Mouse (Mus musculus): ENCODE measurements around the gene Cnga3. TPM values are rescaled to one million over a fixed set of nuclear protein-coding genes. Genes with fewer than 3 reads are reported as not detected.
A peak's percentile ranks its signal among the peaks of the same experiment; 100 is the strongest.

Gene Cnga3
- polyA plus RNA-seq, 1 experiment from 2014 or later: not detected

- peaks cover 23% of the 10 kb centered on the region for H3K4me1 ChIP-seq (replicated peaks)
- WGBS: 80% methylated on average over 7 of the region's 7 CpGs
- H3K36me3 ChIP-seq: no peaks in the 10 kb centered on the region
- no peaks in the 10 kb centered on the region for H3K9me3 ChIP-seq
- no peak overlapping the region for H3K4me2 ChIP-seq
- no peak overlapping the region for H3K27ac ChIP-seq (replicated peaks)
- no peak overlapping the region for H3K9ac ChIP-seq
- H3K27me3 ChIP-seq: peaks cover 19% of the 10 kb centered on the region
- no peak for ATAC-seq (ENCODE audit: low read depth)
- no peak overlapping the region for H3K4me3 ChIP-seq
Measured at GRCm38 (mm10) chr1:37222002-37222401, 7.8 kb downstream of the Cnga3 start.

GRCm38 (mm10) chr1:37230404-37230803 lies 16.2 kb downstream of the Cnga3 start:
- ATAC-seq (ENCODE audit: low read depth): no peak
- no peak overlapping the region for H3K27ac ChIP-seq (replicated peaks)
- H3K9ac ChIP-seq: no peak overlapping the region
- no peaks in the 10 kb centered on the region for H3K27me3 ChIP-seq
- H3K4me3 ChIP-seq: no peak overlapping the region
- 0 out of 2 replicates have a peak, but pooled peaks cover 4% of the 10 kb centered on the region for H3K9me3 ChIP-seq
- no peaks in the 10 kb centered on the region for H3K4me1 ChIP-seq (replicated peaks)
- WGBS: 73% methylated on average over 6 of the region's 6 CpGs
- H3K36me3 ChIP-seq: no peaks in the 10 kb centered on the region
- no peak overlapping the region for H3K4me2 ChIP-seq

- Histone ChIP-seq H3K4me3 (no peak overlapping the region), H3K9me3 (0 out of 2 replicates have a peak, but pooled peaks cover 4% of the 10 kb centered on the region), H3K27me3 (no peaks in the 10 kb centered on the region), H3K27ac (replicated peaks) (no peak overlapping the region), H3K9ac (no peak overlapping the region), H3K36me3 (no peaks in the 10 kb centered on the region), H3K4me2 (no peak overlapping the region), H3K4me1 (replicated peaks) (no peaks in the 10 kb centered on the region)
- 79% methylated on average over 6 of the region's 6 CpGs for WGBS
- ATAC-seq (ENCODE audit: low read depth): no peak
Measured at GRCm38 (mm10) chr1:37231295-37231701, 17.1 kb downstream of the Cnga3 start.

GRCm38 (mm10) chr1:37239045-37239635 lies 24.9 kb downstream of the Cnga3 start:
- WGBS: 64% methylated on average over 10 of the region's 10 CpGs
- Histone ChIP-seq H3K36me3 (no peaks in the 10 kb centered on the region), H3K4me2 (no peak overlapping the region), H3K27ac (replicated peaks) (no peak overlapping the region), H3K4me1 (replicated peaks) (0 out of 2 replicates have a peak, but pooled peaks cover 3% of the 10 kb centered on the region), H3K9me3 (no peaks in the 10 kb centered on the region), H3K27me3 (no peaks in the 10 kb centered on the region), H3K9ac (no peak overlapping the region), H3K4me3 (no peak overlapping the region)
- no peak for ATAC-seq (ENCODE audit: low read depth)

GRCm38 (mm10) chr1:37242253-37242652 lies 28.0 kb downstream of the Cnga3 start:
- WGBS: 81% methylated on average over 8 of the region's 8 CpGs

GRCm38 (mm10) chr1:37246476-37246875 lies 32.2 kb downstream of the Cnga3 start:
- Histone ChIP-seq H3K27me3 (no peaks in the 10 kb centered on the region), H3K4me2 (no peak overlapping the region), H3K36me3 (no peaks in the 10 kb centered on the region), H3K4me3 (no peak overlapping the region), H3K4me1 (replicated peaks) (no peaks in the 10 kb centered on the region), H3K9me3 (no peaks in the 10 kb centered on the region), H3K27ac (replicated peaks) (no peak overlapping the region), H3K9ac (no peak overlapping the region)
- 91% methylated on average over 2 of the region's 2 CpGs for WGBS
- no peak for ATAC-seq (ENCODE audit: low read depth)

More at GRCm38 (mm10) chr1:37242253-37242652, 28.0 kb downstream of the Cnga3 start:
- H3K9me3 ChIP-seq: no peaks in the 10 kb centered on the region
- H3K9ac ChIP-seq: no peak overlapping the region
- H3K36me3 ChIP-seq: no peaks in the 10 kb centered on the region
- no peak overlapping the region for H3K4me3 ChIP-seq
- H3K4me2 ChIP-seq: no peak overlapping the region
- H3K4me1 ChIP-seq (replicated peaks): 0 out of 2 replicates have a peak, but pooled peaks cover 3% of the 10 kb centered on the region
- no peaks in the 10 kb centered on the region for H3K27me3 ChIP-seq
- ATAC-seq (ENCODE audit: low read depth): no peak
- no peak overlapping the region for H3K27ac ChIP-seq (replicated peaks)

- no peaks in the 10 kb centered on the region for H3K9me3 ChIP-seq
- no peak overlapping the region for H3K4me2 ChIP-seq
- no peak overlapping the region for H3K27ac ChIP-seq (replicated peaks)
- no peak overlapping the region for H3K4me3 ChIP-seq
- H3K36me3 ChIP-seq: no peaks in the 10 kb centered on the region
- H3K4me1 ChIP-seq (replicated peaks): no peaks in the 10 kb centered on the region
- WGBS: 43% methylated on average over 2 of the region's 2 CpGs
- no peak for ATAC-seq (ENCODE audit: low read depth)
- no peak overlapping the region for H3K9ac ChIP-seq
- no peaks in the 10 kb centered on the region for H3K27me3 ChIP-seq
Measured at GRCm38 (mm10) chr1:37248406-37248805, 34.2 kb downstream of the Cnga3 start.

- Histone ChIP-seq H3K9me3 (no peaks in the 10 kb centered on the region), H3K27ac (replicated peaks) (no peak overlapping the region), H3K9ac (no peak overlapping the region), H3K27me3 (no peaks in the 10 kb centered on the region), H3K4me2 (no peak overlapping the region), H3K4me3 (no peak overlapping the region), H3K36me3 (no peaks in the 10 kb centered on the region), H3K4me1 (replicated peaks) (no peaks in the 10 kb centered on the region)
- WGBS: 42% methylated on average over 5 of the region's 5 CpGs
- ATAC-seq (ENCODE audit: low read depth): peak; percentile 53
Measured at GRCm38 (mm10) chr1:37250643-37251310, 36.5 kb downstream of the Cnga3 start.

GRCm38 (mm10) chr1:37258443-37258842 lies 44.2 kb downstream of the Cnga3 start:
- no peak for ATAC-seq (ENCODE audit: low read depth)
- WGBS: 90% methylated on average over 2 of the region's 2 CpGs
- Histone ChIP-seq H3K27me3 (no peaks in the 10 kb centered on the region), H3K9ac (no peak overlapping the region), H3K4me2 (no peak overlapping the region), H3K36me3 (no peaks in the 10 kb centered on the region), H3K27ac (replicated peaks) (no peak overlapping the region), H3K4me3 (no peak overlapping the region), H3K9me3 (no peaks in the 10 kb centered on the region), H3K4me1 (replicated peaks) (no peaks in the 10 kb centered on the region)

GRCm38 (mm10) chr1:37272464-37272863 lies 58.2 kb downstream of the Cnga3 start:
- H3K4me2 ChIP-seq: no peak overlapping the region
- H3K4me1 ChIP-seq (replicated peaks): no peaks in the 10 kb centered on the region
- no peak overlapping the region for H3K4me3 ChIP-seq
- no peak overlapping the region for H3K27ac ChIP-seq (replicated peaks)
- H3K27me3 ChIP-seq: peaks cover 7% of the 10 kb centered on the region; the same call in 1 of the 2 replicates
- WGBS: 8% methylated on average over 7 of the region's 7 CpGs
- no peaks in the 10 kb centered on the region for H3K9me3 ChIP-seq
- ATAC-seq (ENCODE audit: low read depth): no peak
- H3K36me3 ChIP-seq: no peaks in the 10 kb centered on the region
- H3K9ac ChIP-seq: no peak overlapping the region

GRCm38 (mm10) chr1:37286556-37286955 lies 72.3 kb downstream of the Cnga3 start:
- Histone ChIP-seq H3K4me2 (no peak overlapping the region), H3K4me3 (no peak overlapping the region), H3K27ac (replicated peaks) (no peak overlapping the region), H3K9me3 (no peaks in the 10 kb centered on the region), H3K4me1 (replicated peaks) (no peaks in the 10 kb centered on the region; the same call in 1 of the 2 replicates), H3K27me3 (no peaks in the 10 kb centered on the region), H3K9ac (no peak overlapping the region), H3K36me3 (no peaks in the 10 kb centered on the region)
- WGBS: 81% methylated on average over 7 of the region's 7 CpGs
- ATAC-seq (ENCODE audit: low read depth): no peak

GRCm38 (mm10) chr1:37287748-37288147 lies 73.5 kb downstream of the Cnga3 start:
- WGBS: 66% methylated on average over 1 of the region's 1 CpGs
- H3K36me3 ChIP-seq: no peaks in the 10 kb centered on the region
- no peak overlapping the region for H3K4me3 ChIP-seq
- H3K4me2 ChIP-seq: no peak overlapping the region
- no peak overlapping the region for H3K9ac ChIP-seq
- ATAC-seq (ENCODE audit: low read depth): no peak
- H3K27ac ChIP-seq (replicated peaks): no peak overlapping the region
- H3K4me1 ChIP-seq (replicated peaks): no peaks in the 10 kb centered on the region; the same call in 1 of the 2 replicates
- no peaks in the 10 kb centered on the region for H3K9me3 ChIP-seq
- no peaks in the 10 kb centered on the region for H3K27me3 ChIP-seq

Measured in neural tube, embryonic 13.5 days (tissue).